Mouse (Mus musculus): ENCODE measurements around the gene Fam71b.

- TF ChIP-seq CTCF (IDR thresholded peaks at IDR 0.05) (no peak), EP300 (IDR thresholded peaks at IDR 0.05) (no peak)
These were observed 9.8 kb upstream of the Fam71b start for GRCm38 (mm10) chr11:46386556-46386955.

All from lung, postnatal 0 days (tissue).